Mouse (Mus musculus) forebrain, embryonic 10.5 days (tissue): ENCODE results near the gene Nelfe. TPM values are rescaled to one million over a fixed set of nuclear protein-coding genes. Genes with fewer than 3 reads are reported as not detected.

Experiments used
- DNase-seq: peaks from one replicate; pipeline ENCODE4 v3.0.0-alpha.2; 2017; ENCODE audit warnings: low spot score; ENCODE audit errors: extremely low spot score
- H3K27ac ChIP-seq: fragments of 300-500 bp; sonication (generic); 2 replicates; pipeline ENCODE4 v1.5.1; 2016; ENCODE audit warnings: mild to moderate bottlenecking
- H3K27me3 ChIP-seq: fragments of 300-500 bp; sonication (generic); 2 replicates; pipeline ENCODE4 v1.6.1; 2016; ENCODE audit warnings: mild to moderate bottlenecking; ENCODE audit not compliant: poor library complexity, severe bottlenecking
- H3K36me3 ChIP-seq: fragments of 300-500 bp; sonication (generic); replicated peaks from 2 replicates; pipeline ENCODE4 v1.6.1; 2016; ENCODE audit warnings: mild to moderate bottlenecking, moderate library complexity
- H3K4me1 ChIP-seq: fragments of 300-500 bp; sonication (generic); 2 replicates; pipeline ENCODE4 v1.6.1; 2016
- H3K4me3 ChIP-seq: fragments of 300-500 bp; sonication (generic); 2 replicates; pipeline ENCODE4 v1.5.1; 2016; ENCODE audit warnings: mild to moderate bottlenecking, moderate library complexity
- H3K9me3 ChIP-seq: fragments of 300-500 bp; sonication (generic); 2 replicates; pipeline ENCODE4 v1.6.1; 2016; ENCODE audit warnings: mild to moderate bottlenecking, moderate library complexity
- WGBS: fragments of 180-500 bp; shearing (Covaris S2); methylation state at CpG from one replicate; pipeline ENCODE4 v1.1.7; 2016; 5-methylcytosine and 5-hydroxymethylcytosine counted together
- polyA plus RNA-seq: library from polyadenylated mRNA; unstranded; fragments of >200 nt; fragmentation: Nextera tagmentation; extraction: Ambion mirVana; gene quantifications from 2 replicates; pipeline ENCODE4 v1.2.1, GENCODE M21; 2016

Nelfe gene
- polyA plus RNA-seq, 1 experiment from 2014 or later, result 150 TPM

DNA sequence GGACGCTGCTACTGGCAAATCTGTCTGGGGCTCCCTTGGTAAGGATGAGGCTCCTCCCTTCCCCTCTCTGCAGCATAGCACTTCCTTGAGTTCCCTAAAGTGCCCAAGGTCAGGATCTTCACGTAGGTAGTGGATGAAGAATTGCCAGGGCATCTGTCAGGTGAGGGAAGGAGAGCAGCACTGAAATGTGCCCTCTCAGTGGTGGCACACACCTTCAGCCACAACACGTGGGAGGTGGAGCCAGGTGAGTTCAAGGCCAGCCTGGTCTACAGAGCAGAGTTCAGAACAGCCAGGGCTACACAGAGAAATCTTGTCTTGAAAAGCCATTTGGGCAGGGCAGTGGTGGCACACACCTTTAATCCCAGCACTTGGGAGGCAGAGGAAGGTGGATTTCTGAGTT, 4.6 kb downstream of the Nelfe start:
- 88% methylated on average over 3 of the region's 3 CpGs for WGBS
- DNase-seq, result no peak
- H3K4me3 ChIP-seq, result no peak overlapping the region
- H3K36me3 ChIP-seq, result peaks cover 65% of the 10 kb centered on the region
- no peaks in the 10 kb centered on the region for H3K27me3 ChIP-seq
- H3K27ac ChIP-seq, result no peak overlapping the region
- peaks cover 20% of the 10 kb centered on the region for H3K4me1 ChIP-seq
- H3K9me3 ChIP-seq, result no peaks in the 10 kb centered on the region

DNA sequence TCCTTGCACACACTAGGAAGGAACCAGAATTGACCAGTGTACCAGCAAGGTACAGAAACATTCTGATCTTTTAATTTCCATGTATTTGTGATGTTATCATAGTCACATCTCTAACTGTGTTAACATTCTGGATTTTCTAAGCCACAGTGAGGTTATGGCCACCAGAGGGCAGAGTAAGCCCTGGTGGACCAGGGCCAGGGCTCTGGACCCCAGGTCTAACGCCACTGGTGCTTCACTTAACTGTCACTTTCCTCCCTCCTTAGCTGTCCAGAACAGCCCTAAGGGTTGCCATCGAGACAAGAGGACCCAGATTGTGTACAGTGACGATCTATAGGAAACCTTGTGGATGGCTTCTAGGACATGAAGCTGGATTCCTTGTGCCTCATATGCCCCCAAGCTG, 5.6 kb downstream of the Nelfe start:
- no peaks in the 10 kb centered on the region for H3K27me3 ChIP-seq
- no peaks in the 10 kb centered on the region for H3K9me3 ChIP-seq
- no peak for DNase-seq
- H3K36me3 ChIP-seq, result peaks cover 65% of the 10 kb centered on the region
- 55% methylated on average over 3 of the region's 3 CpGs for WGBS
- H3K27ac ChIP-seq, result no peak overlapping the region
- no peak overlapping the region for H3K4me3 ChIP-seq
- H3K4me1 ChIP-seq, result peaks cover 15% of the 10 kb centered on the region

GRCm38 (mm10) chr17:34858670-34859069, 8.5 kb downstream of the Nelfe start:
- Histone ChIP-seq H3K27ac (no peak overlapping the region), H3K4me3 (no peak overlapping the region), H3K27me3 (no peaks in the 10 kb centered on the region), H3K9me3 (no peaks in the 10 kb centered on the region), H3K36me3 (peaks cover 45% of the 10 kb centered on the region), H3K4me1 (no peaks in the 10 kb centered on the region)
- no peak for DNase-seq
- WGBS, result 86% methylated on average over 4 of the region's 4 CpGs

DNA sequence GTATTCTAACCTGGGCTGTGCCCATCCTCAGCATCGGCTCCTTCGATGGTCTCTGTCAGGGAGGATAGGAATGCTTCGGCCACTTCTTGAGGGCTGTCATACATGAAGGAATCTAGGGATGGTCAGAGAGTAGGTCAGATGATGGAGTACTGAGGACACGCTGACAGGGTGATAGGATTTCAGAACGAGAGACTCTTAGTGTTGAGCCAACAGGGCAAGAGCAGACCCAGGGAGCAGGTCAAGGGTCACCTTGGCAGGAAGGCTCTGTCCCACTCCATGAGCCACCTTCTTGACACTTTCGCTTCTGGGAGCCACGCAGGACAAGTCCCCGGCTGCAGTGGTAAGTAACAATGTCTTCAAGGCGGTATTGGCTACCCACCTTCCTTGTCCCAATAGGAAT, 10.3 kb downstream of the Nelfe start:
- H3K4me1 ChIP-seq, result peaks cover 3% of the 10 kb centered on the region; the same call in 1 of the 2 replicates
- H3K27ac ChIP-seq, result no peak overlapping the region
- no peaks in the 10 kb centered on the region for H3K9me3 ChIP-seq
- H3K36me3 ChIP-seq, result peaks cover 27% of the 10 kb centered on the region
- H3K4me3 ChIP-seq, result no peak overlapping the region
- no peak for DNase-seq
- no peaks in the 10 kb centered on the region for H3K27me3 ChIP-seq
- WGBS, result 87% methylated on average over 9 of the region's 9 CpGs

DNA sequence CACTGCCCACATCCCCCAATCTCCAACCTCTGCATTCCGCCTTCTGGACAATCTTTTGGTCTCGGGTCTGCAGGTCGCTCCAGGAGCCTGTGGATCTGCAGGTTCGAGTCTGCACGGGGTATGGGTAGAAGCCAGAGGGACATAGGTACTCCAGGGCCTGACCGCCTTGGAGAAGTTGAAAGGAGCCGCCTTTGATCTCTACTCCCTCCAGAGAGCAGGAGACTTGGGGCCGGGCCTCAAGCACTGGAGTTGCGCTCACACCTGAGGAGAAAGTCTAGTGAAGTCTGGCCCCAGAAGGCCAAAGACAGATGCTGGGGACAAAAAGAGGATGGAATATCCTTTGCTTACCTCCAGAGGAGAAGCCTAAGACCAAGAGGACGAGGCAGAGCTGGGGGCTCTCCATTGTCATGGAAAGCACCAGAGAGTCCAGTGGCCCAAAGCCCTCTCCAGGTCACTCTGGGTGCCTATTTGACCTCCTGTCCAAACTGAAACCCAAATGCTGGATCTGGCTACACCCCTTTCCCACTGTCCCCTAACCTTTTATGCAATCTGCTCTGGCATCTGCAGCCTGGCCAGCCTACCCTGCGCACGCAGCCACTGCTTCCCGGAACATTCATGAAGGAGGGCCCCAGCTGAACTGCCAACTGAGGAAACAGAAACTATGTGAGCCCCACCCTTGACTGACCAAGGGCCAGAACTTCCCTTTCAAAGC, 11.7 kb downstream of the Nelfe start:
- peaks cover 13% of the 10 kb centered on the region for H3K36me3 ChIP-seq
- no peak for DNase-seq
- H3K4me3 ChIP-seq, result no peak overlapping the region
- H3K9me3 ChIP-seq, result no peaks in the 10 kb centered on the region
- H3K4me1 ChIP-seq, result peaks cover 3% of the 10 kb centered on the region; the same call in 1 of the 2 replicates
- H3K27me3 ChIP-seq, result no peaks in the 10 kb centered on the region
- WGBS, result 75% methylated on average over 13 of the region's 13 CpGs
- no peak overlapping the region for H3K27ac ChIP-seq

DNA sequence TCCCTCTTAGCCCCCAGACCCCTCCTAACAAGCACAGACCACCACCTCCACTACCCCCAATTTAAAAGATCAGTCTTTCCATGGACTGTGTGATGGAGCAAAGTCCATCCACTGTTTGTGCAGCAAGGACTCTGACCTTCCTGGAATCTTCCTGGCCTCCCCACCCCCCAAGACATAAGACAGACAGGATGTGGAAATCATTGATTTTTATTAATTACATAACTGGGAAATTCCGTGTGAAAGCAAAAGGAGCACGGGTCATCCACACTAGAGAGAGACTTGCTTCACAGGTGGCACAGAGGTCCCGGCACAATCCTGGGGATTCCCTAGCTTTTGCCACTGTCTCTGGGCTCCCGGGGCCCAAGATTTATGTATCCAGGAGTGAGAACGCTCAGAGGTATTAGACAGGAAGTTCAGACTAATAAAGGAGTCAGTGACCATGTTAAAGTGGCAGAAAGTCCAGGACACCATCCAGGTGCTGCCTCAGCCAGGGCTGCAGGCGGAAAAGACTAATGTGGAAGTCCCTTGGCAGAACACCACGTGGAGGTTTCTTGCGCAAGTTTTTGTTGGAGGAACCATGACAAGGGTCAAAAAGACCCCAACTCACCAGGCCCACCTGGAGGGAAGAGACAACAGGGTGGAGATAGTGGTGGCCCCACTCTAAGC, 12.4 kb downstream of the Nelfe start, which contains the start of gene Cfb:
Gene Cfb (minus strand): TSS at position 103 of the 666 bp plus-strand sequence.
- Histone ChIP-seq H3K4me1 (peaks cover 3% of the 10 kb centered on the region; the same call in 1 of the 2 replicates), H3K27ac (no peak within 1 kb of the TSS)
- WGBS, result 74% methylated on average over 8 of the region's 8 CpGs

GRCm38 (mm10) chr17:34865981-34866380, 15.8 kb downstream of the Nelfe start:
- H3K4me1 ChIP-seq, result peaks cover 3% of the 10 kb centered on the region; the same call in 1 of the 2 replicates
- H3K27ac ChIP-seq, result no peak overlapping the region
- no peaks in the 10 kb centered on the region for H3K36me3 ChIP-seq
- H3K27me3 ChIP-seq, result no peaks in the 10 kb centered on the region
- no peak for DNase-seq
- 72% methylated on average over 7 of the region's 7 CpGs for WGBS
- no peaks in the 10 kb centered on the region for H3K9me3 ChIP-seq
- H3K4me3 ChIP-seq, result no peak overlapping the region

More for the DNA sequence above, 12.4 kb downstream of the Nelfe start, which contains the start of gene Cfb:
- H3K9me3 ChIP-seq, result no peaks in the 10 kb centered on the region
- H3K27me3 ChIP-seq, result no peaks in the 10 kb centered on the region
- no peak for DNase-seq
- peaks cover 6% of the 10 kb centered on the region for H3K36me3 ChIP-seq
- no peak within 1 kb of the TSS for H3K4me3 ChIP-seq

- DNase-seq, result no peak
- Histone ChIP-seq H3K27me3 (no peaks in the 10 kb centered on the region), H3K36me3 (no peaks in the 10 kb centered on the region), H3K27ac (no peak overlapping the region), H3K4me1 (peaks cover 2% of the 10 kb centered on the region), H3K9me3 (no peaks in the 10 kb centered on the region), H3K4me3 (no peak overlapping the region)
- WGBS, result 95% methylated on average over 6 of the region's 6 CpGs
Measured at GRCm38 (mm10) chr17:34874321-34874720, 24.1 kb downstream of the Nelfe start.

- Histone ChIP-seq H3K4me3 (no peak within 1 kb of the TSS), H3K9me3 (no peaks in the 10 kb centered on the region), H3K27me3 (peaks cover 22% of the 10 kb centered on the region), H3K36me3 (no peaks in the 10 kb centered on the region), H3K4me1 (peaks cover 17% of the 10 kb centered on the region), H3K27ac (no peak within 1 kb of the TSS; the same call in 1 of the 2 replicates)
- 71% methylated on average over 11 of the region's 11 CpGs for WGBS
- no peak for DNase-seq
Measured at GRCm38 (mm10) chr17:34879336-34879879, 29.2 kb downstream of the Nelfe start, which contains the start of gene Zbtb12. Gene Zbtb12 (plus strand): TSS chr17:34879483.

- no peak overlapping the region for H3K4me3 ChIP-seq
- DNase-seq, result no peak
- no peaks in the 10 kb centered on the region for H3K36me3 ChIP-seq
- H3K9me3 ChIP-seq, result no peaks in the 10 kb centered on the region
- H3K27ac ChIP-seq, result no peak overlapping the region
- peaks cover 17% of the 10 kb centered on the region for H3K4me1 ChIP-seq
- peaks cover 22% of the 10 kb centered on the region for H3K27me3 ChIP-seq
Measured at GRCm38 (mm10) chr17:34881166-34881565, 31.0 kb downstream of the Nelfe start.

GRCm38 (mm10) chr17:34881683-34882310, 31.6 kb downstream of the Nelfe start, which contains the start of gene Gm20547:
Gene Gm20547 (minus strand): TSS chr17:34882042.
- Histone ChIP-seq H3K27me3 (peaks cover 22% of the 10 kb centered on the region), H3K27ac (no peak within 1 kb of the TSS), H3K4me1 (peaks cover 17% of the 10 kb centered on the region), H3K36me3 (no peaks in the 10 kb centered on the region), H3K9me3 (no peaks in the 10 kb centered on the region), H3K4me3 (peak within 1 kb of the TSS; percentile 23; the same call in 1 of the 2 replicates)
- WGBS, result 7% methylated on average over 15 of the region's 15 CpGs
- DNase-seq, result no peak

DNA sequence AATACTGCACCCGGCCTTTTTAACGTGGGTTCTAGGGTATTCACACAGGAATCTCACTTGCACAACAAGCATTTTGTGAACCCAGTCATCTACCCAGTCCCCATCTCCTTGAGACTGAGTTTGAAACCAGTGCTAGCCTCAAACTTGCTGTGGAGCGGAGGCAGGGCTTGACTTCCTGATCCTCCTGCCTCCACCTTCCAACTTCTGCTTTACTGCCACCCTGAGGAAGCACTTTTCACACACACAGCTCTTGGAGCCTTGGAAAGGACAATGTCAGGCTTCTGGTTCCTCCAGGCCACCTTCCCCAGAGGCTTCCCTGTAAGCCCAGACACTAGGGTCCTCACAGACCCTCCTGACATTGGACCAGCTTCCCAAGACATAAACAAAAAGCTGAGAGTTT, 33.1 kb downstream of the Nelfe start:
- no peak for DNase-seq
- H3K27ac ChIP-seq, result no peak overlapping the region
- no peaks in the 10 kb centered on the region for H3K9me3 ChIP-seq
- H3K36me3 ChIP-seq, result no peaks in the 10 kb centered on the region
- 78% methylated on average over 3 of the region's 3 CpGs for WGBS
- H3K4me1 ChIP-seq, result peaks cover 17% of the 10 kb centered on the region
- H3K27me3 ChIP-seq, result peaks cover 22% of the 10 kb centered on the region
- no peak overlapping the region for H3K4me3 ChIP-seq
